Mouse (Mus musculus) bone marrow macrophage, adult 2 months (primary cell): ENCODE results near the gene Unc80.

Experiments
- CTCF ChIP-seq: IDR thresholded peaks from 2 replicates; pipeline ENCODE4 v1.5.1; 2012; ENCODE audit warnings: low read depth, mild to moderate bottlenecking, low read length, moderate library complexity
- POLR2A ChIP-seq: IDR thresholded peaks from 2 replicates; pipeline ENCODE4 v1.6.1; 2012; ENCODE audit warnings: mild to moderate bottlenecking, low read depth, low read length, borderline replicate concordance

GRCm38 (mm10) chr1:66449471-66449870, 18.7 kb upstream of the Unc80 start:
- TF ChIP-seq CTCF (no peak), POLR2A (no peak)
